Mouse (Mus musculus): ENCODE results near the gene Ccdc9.
A peak's percentile ranks its signal among the peaks of the same experiment; 100 is the strongest.

DNA sequence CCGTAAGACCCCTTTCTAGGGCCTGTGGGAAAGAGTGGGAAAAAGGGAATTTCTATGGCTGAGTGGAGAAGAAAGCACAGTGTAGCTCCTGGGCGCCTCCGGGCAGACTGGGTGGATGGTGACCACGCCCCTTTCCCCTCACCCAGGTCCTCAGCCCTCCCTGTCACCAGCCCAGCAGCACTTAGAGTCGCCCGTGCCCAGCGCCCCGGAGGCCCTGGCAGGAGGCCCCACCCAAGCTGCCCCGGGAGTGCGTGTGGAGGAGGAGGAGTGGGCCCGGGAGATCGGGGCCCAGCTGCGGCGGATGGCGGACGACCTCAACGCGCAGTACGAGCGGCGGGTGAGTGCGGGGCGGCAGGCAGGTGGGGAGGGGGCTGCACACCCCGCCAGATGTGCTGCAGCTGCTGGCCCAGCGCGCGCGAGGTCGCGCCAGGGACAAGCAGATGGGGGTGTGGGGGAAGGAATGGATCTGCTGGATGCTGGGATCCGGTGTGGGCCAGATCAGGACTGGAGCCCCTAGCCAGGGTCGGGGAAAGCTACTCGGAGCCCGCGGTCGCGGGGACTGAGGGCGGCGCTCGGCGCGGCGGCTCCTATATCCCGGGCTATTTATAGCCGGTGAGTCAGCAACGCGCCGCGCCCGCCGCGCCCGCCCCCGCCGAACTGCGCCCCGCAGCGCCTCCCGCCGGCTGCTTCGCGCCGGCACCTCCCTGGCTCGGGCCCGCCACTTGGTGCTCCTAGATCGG, 27.1 kb upstream of the Ccdc9 start:
- TF ChIP-seq CTCF (IDR thresholded peaks at IDR 0.05; ENCODE audit: extremely low read depth, insufficient read length, insufficient replicate concordance, low read depth, low read length) (peak; percentile 58; the same call in 1 of the 2 replicates), POLR2A (IDR thresholded peaks at IDR 0.05; ENCODE audit: low read depth, low read length) (peak; percentile 99)
